Mouse (Mus musculus): ENCODE data around the gene Lpar3. TPM values are rescaled to one million over a fixed set of nuclear protein-coding genes. Genes with fewer than 3 reads are reported as not detected.

Gene Lpar3
- polyA plus RNA-seq, 1 experiment, result 12.8 TPM

- no peaks in the 10 kb centered on the region for H3K27me3 ChIP-seq (ENCODE audit: control insufficient read depth, insufficient read depth, low read length)
- 30% methylated on average over 8 of the region's 8 CpGs for WGBS
- no peaks in the 10 kb centered on the region for H3K4me1 ChIP-seq (ENCODE audit: control insufficient read depth, insufficient read depth, insufficient read length, low read length)
- no peaks in the 10 kb centered on the region for H3K36me3 ChIP-seq (ENCODE audit: control insufficient read depth, insufficient read depth, low read length)
- H3K27ac ChIP-seq (ENCODE audit: insufficient read depth, low read depth, low read length), result no peak overlapping the region
- no peak overlapping the region for H3K4me3 ChIP-seq (ENCODE audit: low read depth, low read length)
- no peak for TF ChIP-seq CTCF (IDR thresholded peaks at IDR 0.05; ENCODE audit: extremely low read depth, insufficient read length, insufficient replicate concordance, low read depth, low read length)
- TF ChIP-seq POLR2A (IDR thresholded peaks at IDR 0.05; ENCODE audit: low read depth, low read length), result no peak
Measured at GRCm38 (mm10) chr3:146236280-146236679, 15.5 kb downstream of the Lpar3 start.

GRCm38 (mm10) chr3:146237676-146238075 lies 16.9 kb downstream of the Lpar3 start:
- 75% methylated on average over 5 of the region's 5 CpGs for WGBS
- no peak overlapping the region for H3K27ac ChIP-seq (ENCODE audit: insufficient read depth, low read depth, low read length)
- H3K4me3 ChIP-seq (ENCODE audit: low read depth, low read length), result no peak overlapping the region
- H3K36me3 ChIP-seq (ENCODE audit: control insufficient read depth, insufficient read depth, low read length), result no peaks in the 10 kb centered on the region
- TF ChIP-seq POLR2A (IDR thresholded peaks at IDR 0.05; ENCODE audit: low read depth, low read length) (no peak), CTCF (IDR thresholded peaks at IDR 0.05; ENCODE audit: extremely low read depth, insufficient read length, insufficient replicate concordance, low read depth, low read length) (no peak)
- no peaks in the 10 kb centered on the region for H3K27me3 ChIP-seq (ENCODE audit: control insufficient read depth, insufficient read depth, low read length)
- no peaks in the 10 kb centered on the region for H3K4me1 ChIP-seq (ENCODE audit: control insufficient read depth, insufficient read depth, insufficient read length, low read length)

GRCm38 (mm10) chr3:146244630-146245029 lies 23.9 kb downstream of the Lpar3 start:
- no peak overlapping the region for H3K4me3 ChIP-seq (ENCODE audit: low read depth, low read length)
- TF ChIP-seq POLR2A (IDR thresholded peaks at IDR 0.05; ENCODE audit: low read depth, low read length) (no peak), CTCF (IDR thresholded peaks at IDR 0.05; ENCODE audit: extremely low read depth, insufficient read length, insufficient replicate concordance, low read depth, low read length) (no peak)
- whole genome bisulfite sequencing, result 85% methylated on average over 1 of the region's 1 CpGs
- no peaks in the 10 kb centered on the region for H3K36me3 ChIP-seq (ENCODE audit: control insufficient read depth, insufficient read depth, low read length)
- H3K27ac ChIP-seq (ENCODE audit: insufficient read depth, low read depth, low read length), result no peak overlapping the region
- H3K27me3 ChIP-seq (ENCODE audit: control insufficient read depth, insufficient read depth, low read length), result no peaks in the 10 kb centered on the region
- peaks cover under 1% of the 10 kb centered on the region; the same call in 1 of the 2 replicates for H3K4me1 ChIP-seq (ENCODE audit: control insufficient read depth, insufficient read depth, insufficient read length, low read length)

GRCm38 (mm10) chr3:146246557-146246956 lies 25.8 kb downstream of the Lpar3 start:
- H3K27ac ChIP-seq (ENCODE audit: insufficient read depth, low read depth, low read length), result no peak overlapping the region
- no peaks in the 10 kb centered on the region for H3K36me3 ChIP-seq (ENCODE audit: control insufficient read depth, insufficient read depth, low read length)
- WGBS, result 72% methylated on average over 8 of the region's 8 CpGs
- TF ChIP-seq CTCF (IDR thresholded peaks at IDR 0.05; ENCODE audit: extremely low read depth, insufficient read length, insufficient replicate concordance, low read depth, low read length), result no peak
- no peak for TF ChIP-seq POLR2A (IDR thresholded peaks at IDR 0.05; ENCODE audit: low read depth, low read length)
- no peak overlapping the region for H3K4me3 ChIP-seq (ENCODE audit: low read depth, low read length)
- no peaks in the 10 kb centered on the region for H3K27me3 ChIP-seq (ENCODE audit: control insufficient read depth, insufficient read depth, low read length)
- peaks cover 5% of the 10 kb centered on the region; the same call in 1 of the 2 replicates for H3K4me1 ChIP-seq (ENCODE audit: control insufficient read depth, insufficient read depth, insufficient read length, low read length)

- H3K4me3 ChIP-seq (ENCODE audit: low read depth, low read length), result no peak overlapping the region
- WGBS, result 82% methylated on average over 2 of the region's 2 CpGs
- peaks cover 5% of the 10 kb centered on the region; the same call in 1 of the 2 replicates for H3K4me1 ChIP-seq (ENCODE audit: control insufficient read depth, insufficient read depth, insufficient read length, low read length)
- no peaks in the 10 kb centered on the region for H3K27me3 ChIP-seq (ENCODE audit: control insufficient read depth, insufficient read depth, low read length)
- H3K36me3 ChIP-seq (ENCODE audit: control insufficient read depth, insufficient read depth, low read length), result no peaks in the 10 kb centered on the region
- no peak overlapping the region for H3K27ac ChIP-seq (ENCODE audit: insufficient read depth, low read depth, low read length)
- TF ChIP-seq POLR2A (IDR thresholded peaks at IDR 0.05; ENCODE audit: low read depth, low read length) (no peak), CTCF (IDR thresholded peaks at IDR 0.05; ENCODE audit: extremely low read depth, insufficient read length, insufficient replicate concordance, low read depth, low read length) (no peak)
Measured at GRCm38 (mm10) chr3:146246992-146247391, 26.2 kb downstream of the Lpar3 start.

GRCm38 (mm10) chr3:146249895-146250294 lies 29.1 kb downstream of the Lpar3 start:
- Histone ChIP-seq H3K36me3 (ENCODE audit: control insufficient read depth, insufficient read depth, low read length) (no peaks in the 10 kb centered on the region), H3K4me3 (ENCODE audit: low read depth, low read length) (no peak overlapping the region), H3K4me1 (ENCODE audit: control insufficient read depth, insufficient read depth, insufficient read length, low read length) (peaks cover 10% of the 10 kb centered on the region; the same call in 1 of the 2 replicates), H3K27ac (ENCODE audit: insufficient read depth, low read depth, low read length) (no peak overlapping the region), H3K27me3 (ENCODE audit: control insufficient read depth, insufficient read depth, low read length) (no peaks in the 10 kb centered on the region)
- WGBS, result 51% methylated on average over 8 of the region's 8 CpGs
- TF ChIP-seq CTCF (IDR thresholded peaks at IDR 0.05; ENCODE audit: extremely low read depth, insufficient read length, insufficient replicate concordance, low read depth, low read length) (no peak), POLR2A (IDR thresholded peaks at IDR 0.05; ENCODE audit: low read depth, low read length) (no peak)

GRCm38 (mm10) chr3:146251771-146252170 lies 31.0 kb downstream of the Lpar3 start:
- H3K4me1 ChIP-seq (ENCODE audit: control insufficient read depth, insufficient read depth, insufficient read length, low read length), result peaks cover 10% of the 10 kb centered on the region; the same call in 1 of the 2 replicates
- no peak overlapping the region for H3K27ac ChIP-seq (ENCODE audit: insufficient read depth, low read depth, low read length)
- no peak overlapping the region for H3K4me3 ChIP-seq (ENCODE audit: low read depth, low read length)
- H3K27me3 ChIP-seq (ENCODE audit: control insufficient read depth, insufficient read depth, low read length), result no peaks in the 10 kb centered on the region
- 72% methylated on average over 6 of the region's 6 CpGs for WGBS
- H3K36me3 ChIP-seq (ENCODE audit: control insufficient read depth, insufficient read depth, low read length), result no peaks in the 10 kb centered on the region
- no peak for TF ChIP-seq POLR2A (IDR thresholded peaks at IDR 0.05; ENCODE audit: low read depth, low read length)
- TF ChIP-seq CTCF (IDR thresholded peaks at IDR 0.05; ENCODE audit: extremely low read depth, insufficient read length, insufficient replicate concordance, low read depth, low read length), result no peak

Measured in small intestine, adult 2 months (tissue).